Mouse (Mus musculus) right cerebral cortex, postnatal 25 days (tissue): Measurements from ENCODE around the gene Arfgap3.
"Not testable (repeated sequence)": the region's sequence is repeated elsewhere in the genome, so short reads cannot be mapped to it uniquely, and the experiment has no call there.

ENCODE experiments used
- DNase-seq: peaks from one replicate; pipeline ENCODE4 v3.0.0; 2022

The Arfgap3 gene

GRCm38 (mm10) chr15:83344157-83344556, 5.9 kb downstream of the Arfgap3 start:
- DNase-seq: no peak

GRCm38 (mm10) chr15:83338908-83339307, 11.1 kb downstream of the Arfgap3 start:
- no peak for DNase-seq

- DNase-seq: no peak
Observed at GRCm38 (mm10) chr15:83337903-83338870, 11.9 kb downstream of the Arfgap3 start.

GRCm38 (mm10) chr15:83332373-83332772, 17.7 kb downstream of the Arfgap3 start:
- DNase-seq: no peak

- DNase-seq: no peak
Observed at GRCm38 (mm10) chr15:83328952-83329351, 21.1 kb downstream of the Arfgap3 start.

GRCm38 (mm10) chr15:83323071-83323470, 27.0 kb downstream of the Arfgap3 start:
- DNase-seq: no peak

GRCm38 (mm10) chr15:83314914-83315313, 35.1 kb downstream of the Arfgap3 start:
- DNase-seq: no peak

- no peak for DNase-seq
Observed at GRCm38 (mm10) chr15:83309878-83310277, 40.2 kb downstream of the Arfgap3 start.

- DNase-seq: not testable (repeated sequence)
Observed at GRCm38 (mm10) chr15:83308708-83309107, 41.3 kb downstream of the Arfgap3 start.

GRCm38 (mm10) chr15:83306181-83306580, 43.9 kb downstream of the Arfgap3 start:
- no peak for DNase-seq

- DNase-seq: no peak
Observed at GRCm38 (mm10) chr15:83305192-83305921, 44.7 kb downstream of the Arfgap3 start.

GRCm38 (mm10) chr15:83304804-83305191, 45.2 kb downstream of the Arfgap3 start:
- no peak for DNase-seq

GRCm38 (mm10) chr15:83303656-83304484, 46.2 kb downstream of the Arfgap3 start:
- DNase-seq: no peak

GRCm38 (mm10) chr15:83299916-83300582, 50.0 kb downstream of the Arfgap3 start:
- DNase-seq: no peak

GRCm38 (mm10) chr15:83299450-83299849, 50.6 kb downstream of the Arfgap3 start:
- DNase-seq: no peak

- DNase-seq: no peak
Observed at GRCm38 (mm10) chr15:83298810-83299209, 51.2 kb downstream of the Arfgap3 start.

GRCm38 (mm10) chr15:83298313-83298712, 51.7 kb downstream of the Arfgap3 start:
- DNase-seq: no peak

GRCm38 (mm10) chr15:83296771-83297311, 53.2 kb downstream of the Arfgap3 start:
- no peak for DNase-seq

GRCm38 (mm10) chr15:83296050-83296449, 54.0 kb downstream of the Arfgap3 start:
- DNase-seq: no peak

- DNase-seq: no peak
Observed at GRCm38 (mm10) chr15:83294954-83295353, 55.1 kb downstream of the Arfgap3 start.

GRCm38 (mm10) chr15:83293706-83294645, 56.1 kb downstream of the Arfgap3 start:
- no peak for DNase-seq
